Mouse (Mus musculus): ENCODE data around the gene Serpini1. TPM values are rescaled to one million over a fixed set of nuclear protein-coding genes. Genes with fewer than 3 reads are reported as not detected.

Serpini1 gene
- polyA plus RNA-seq, 1 experiment from 2014 or later, result 1.4 TPM

DNA sequence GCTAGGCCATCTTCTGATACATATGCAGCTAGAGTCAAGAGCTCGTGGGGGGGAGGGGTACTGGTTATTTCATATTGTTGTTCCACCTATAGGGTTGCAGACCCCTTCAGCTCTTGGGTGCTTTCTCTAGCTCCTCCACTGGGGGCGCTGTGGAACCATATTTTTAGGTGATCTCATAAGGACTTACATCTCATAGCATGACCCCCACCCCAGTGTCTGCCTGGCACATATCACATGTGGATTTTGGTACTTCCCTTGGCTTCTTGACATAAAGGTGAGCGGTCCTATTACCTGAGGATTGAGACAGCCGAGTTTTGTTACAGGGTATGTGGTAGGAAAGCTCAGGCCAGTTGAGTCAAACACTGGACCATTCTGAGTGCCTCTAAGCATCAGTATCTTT is 22.0 kb downstream of the Serpini1 start:
- Histone ChIP-seq H3K4me2 (ENCODE audit: low read length) (no peak overlapping the region), H3K36me3 (ENCODE audit: control insufficient read depth, insufficient read depth, low read length) (no peaks in the 10 kb centered on the region), H3K4me1 (ENCODE audit: control insufficient read depth in 2 of 2, insufficient read depth in 2 of 2, low read length in 2 of 2) (no peaks in the 10 kb centered on the region), H3K4me3 (ENCODE audit: control insufficient read depth in 1 of 2, insufficient read depth in 1 of 2, low read depth in 1 of 2, low read length in 2 of 2) (no peak overlapping the region), H3K27me3 (ENCODE audit: control insufficient read depth, insufficient read depth, low read length) (no peaks in the 10 kb centered on the region), H3K9me3 (ENCODE audit: control insufficient read depth, low read length) (no peaks in the 10 kb centered on the region), H3K9ac (ENCODE audit: low read length) (no peak overlapping the region), H3K27ac (replicated peaks in 1 of 2; ENCODE audit: control insufficient read depth in 1 of 2, insufficient read depth in 1 of 2, low read depth in 2 of 2, low read length in 2 of 2) (no peak overlapping the region)
- ATAC-seq (ENCODE audit: insufficient number of reproducible peaks, insufficient read depth, low FRiP score, low read depth), result no peak
- 42% methylated on average over 4 of the region's 4 CpGs for WGBS

DNA sequence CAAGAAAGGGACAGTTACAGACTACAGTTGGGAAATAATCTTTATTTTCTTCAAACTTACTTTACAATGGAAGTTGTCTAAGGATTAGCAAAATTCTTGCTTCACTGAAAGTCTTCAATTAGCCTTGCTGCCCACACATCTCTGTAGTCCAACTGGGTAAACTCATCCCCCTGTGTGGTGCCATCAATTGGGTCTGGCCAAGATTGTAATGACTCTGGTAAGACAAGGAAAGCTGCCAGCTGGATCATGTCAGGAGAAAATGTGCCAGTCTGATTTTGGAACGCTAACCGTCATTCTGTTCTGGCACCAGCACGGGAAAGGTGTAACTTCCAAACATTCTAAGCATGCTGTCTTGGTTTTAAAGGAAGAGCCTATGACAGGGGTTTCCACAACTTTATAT is 25.9 kb downstream of the Serpini1 start:
- no peak overlapping the region for H3K9ac ChIP-seq (ENCODE audit: low read length)
- no peak overlapping the region for H3K27ac ChIP-seq (replicated peaks in 1 of 2; ENCODE audit: control insufficient read depth in 1 of 2, insufficient read depth in 1 of 2, low read depth in 2 of 2, low read length in 2 of 2)
- no peak overlapping the region for H3K4me2 ChIP-seq (ENCODE audit: low read length)
- WGBS, result 95% methylated on average over 3 of the region's 3 CpGs
- no peaks in the 10 kb centered on the region for H3K27me3 ChIP-seq (ENCODE audit: control insufficient read depth, insufficient read depth, low read length)
- no peaks in the 10 kb centered on the region for H3K36me3 ChIP-seq (ENCODE audit: control insufficient read depth, insufficient read depth, low read length)
- H3K4me3 ChIP-seq (ENCODE audit: control insufficient read depth in 1 of 2, insufficient read depth in 1 of 2, low read depth in 1 of 2, low read length in 2 of 2), result no peak overlapping the region
- ATAC-seq (ENCODE audit: insufficient number of reproducible peaks, insufficient read depth, low FRiP score, low read depth), result no peak
- H3K4me1 ChIP-seq (ENCODE audit: control insufficient read depth in 2 of 2, insufficient read depth in 2 of 2, low read length in 2 of 2), result no peaks in the 10 kb centered on the region
- no peaks in the 10 kb centered on the region for H3K9me3 ChIP-seq (ENCODE audit: control insufficient read depth, low read length)

DNA sequence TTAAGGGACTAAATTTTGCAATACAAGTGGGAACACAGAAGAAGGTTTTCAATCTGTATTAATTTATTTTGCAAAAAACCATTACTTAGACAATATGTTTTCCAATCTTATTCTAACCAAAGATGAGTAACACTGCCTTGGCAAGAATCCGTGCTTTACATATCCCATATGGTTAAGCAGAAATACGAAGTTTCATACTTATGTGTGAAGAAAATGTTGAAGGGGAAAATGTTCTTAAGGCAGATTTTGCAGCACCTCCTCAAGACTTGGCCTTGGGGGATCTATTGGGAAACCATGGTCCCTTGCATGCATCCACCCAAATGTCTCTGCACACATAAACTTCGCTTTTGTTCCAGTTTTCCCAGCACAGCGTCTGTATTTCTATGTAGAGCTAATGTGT is 27.6 kb downstream of the Serpini1 start:
- H3K27me3 ChIP-seq (ENCODE audit: control insufficient read depth, insufficient read depth, low read length), result no peaks in the 10 kb centered on the region
- no peak overlapping the region for H3K9ac ChIP-seq (ENCODE audit: low read length)
- ATAC-seq (ENCODE audit: insufficient number of reproducible peaks, insufficient read depth, low FRiP score, low read depth), result no peak
- H3K4me3 ChIP-seq (ENCODE audit: control insufficient read depth in 1 of 2, insufficient read depth in 1 of 2, low read depth in 1 of 2, low read length in 2 of 2), result no peak overlapping the region
- 80% methylated on average over 4 of the region's 4 CpGs for WGBS
- H3K4me2 ChIP-seq (ENCODE audit: low read length), result no peak overlapping the region
- H3K27ac ChIP-seq (replicated peaks in 1 of 2; ENCODE audit: control insufficient read depth in 1 of 2, insufficient read depth in 1 of 2, low read depth in 2 of 2, low read length in 2 of 2), result no peak overlapping the region
- H3K9me3 ChIP-seq (ENCODE audit: control insufficient read depth, low read length), result no peaks in the 10 kb centered on the region
- H3K36me3 ChIP-seq (ENCODE audit: control insufficient read depth, insufficient read depth, low read length), result no peaks in the 10 kb centered on the region
- H3K4me1 ChIP-seq (ENCODE audit: control insufficient read depth in 2 of 2, insufficient read depth in 2 of 2, low read length in 2 of 2), result no peaks in the 10 kb centered on the region

DNA sequence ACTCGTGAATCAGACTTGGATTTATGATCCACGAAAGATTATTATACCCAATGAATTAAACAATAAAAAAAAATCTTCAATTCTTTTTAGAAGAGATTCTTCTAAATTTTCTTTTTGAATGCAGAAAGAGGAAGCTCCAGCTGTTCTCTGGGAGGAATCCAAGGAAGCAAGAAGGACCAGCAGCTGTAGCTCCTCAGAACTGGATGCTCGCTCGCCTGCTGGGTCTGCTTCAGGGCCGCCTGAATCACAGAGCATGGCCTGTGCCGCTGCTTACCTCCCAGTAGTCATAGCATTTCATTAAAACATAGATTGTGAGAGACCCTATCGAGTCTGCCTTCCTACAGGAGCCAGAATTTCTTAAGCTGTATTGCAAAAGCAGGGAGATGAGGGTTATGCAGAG is 53.7 kb downstream of the Serpini1 start:
- WGBS, result 65% methylated on average over 7 of the region's 7 CpGs
- H3K36me3 ChIP-seq (ENCODE audit: control insufficient read depth, insufficient read depth, low read length), result no peaks in the 10 kb centered on the region
- ATAC-seq (ENCODE audit: insufficient number of reproducible peaks, insufficient read depth, low FRiP score, low read depth), result no peak

DNA sequence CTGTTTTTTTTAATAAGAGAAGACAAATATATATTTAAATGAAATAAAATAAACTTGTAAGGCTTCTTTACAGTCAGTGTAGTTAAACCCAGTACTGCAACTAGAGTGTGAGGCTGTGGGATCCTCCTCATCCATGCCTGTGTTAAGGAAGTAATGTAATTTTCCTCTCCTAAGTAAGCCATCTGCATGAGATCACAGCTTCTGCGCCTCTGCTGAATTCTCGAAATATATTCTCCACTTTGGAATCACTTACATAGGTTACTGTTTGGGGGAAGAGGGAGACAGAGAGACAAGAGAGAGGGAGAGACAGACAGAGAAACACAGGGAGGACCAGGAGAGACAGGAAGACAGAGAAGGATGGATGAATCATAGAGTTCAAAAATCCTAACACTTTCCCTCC is 67.3 kb downstream of the Serpini1 start:
- Histone ChIP-seq H3K4me1 (ENCODE audit: control insufficient read depth in 2 of 2, insufficient read depth in 2 of 2, low read length in 2 of 2) (no peaks in the 10 kb centered on the region), H3K9ac (ENCODE audit: low read length) (no peak overlapping the region), H3K27ac (replicated peaks in 1 of 2; ENCODE audit: control insufficient read depth in 1 of 2, insufficient read depth in 1 of 2, low read depth in 2 of 2, low read length in 2 of 2) (no peak overlapping the region), H3K9me3 (ENCODE audit: control insufficient read depth, low read length) (no peaks in the 10 kb centered on the region), H3K27me3 (ENCODE audit: control insufficient read depth, insufficient read depth, low read length) (no peaks in the 10 kb centered on the region), H3K4me2 (ENCODE audit: low read length) (no peak overlapping the region), H3K36me3 (ENCODE audit: control insufficient read depth, insufficient read depth, low read length) (no peaks in the 10 kb centered on the region), H3K4me3 (ENCODE audit: control insufficient read depth in 1 of 2, insufficient read depth in 1 of 2, low read depth in 1 of 2, low read length in 2 of 2) (no peak overlapping the region)
- no peak for ATAC-seq (ENCODE audit: insufficient number of reproducible peaks, insufficient read depth, low FRiP score, low read depth)
- 76% methylated on average over 2 of the region's 2 CpGs for WGBS

More for the DNA sequence above, 53.7 kb downstream of the Serpini1 start:
- Histone ChIP-seq H3K27me3 (ENCODE audit: control insufficient read depth, insufficient read depth, low read length) (no peaks in the 10 kb centered on the region), H3K27ac (replicated peaks in 1 of 2; ENCODE audit: control insufficient read depth in 1 of 2, insufficient read depth in 1 of 2, low read depth in 2 of 2, low read length in 2 of 2) (no peak overlapping the region), H3K9ac (ENCODE audit: low read length) (no peak overlapping the region), H3K9me3 (ENCODE audit: control insufficient read depth, low read length) (no peaks in the 10 kb centered on the region), H3K4me1 (ENCODE audit: control insufficient read depth in 2 of 2, insufficient read depth in 2 of 2, low read length in 2 of 2) (peaks cover 0 to 4% of the 10 kb centered on the region in 2 experiments; a peak in 1 of 4 replicates), H3K4me3 (ENCODE audit: control insufficient read depth in 1 of 2, insufficient read depth in 1 of 2, low read depth in 1 of 2, low read length in 2 of 2) (no peak overlapping the region), H3K4me2 (ENCODE audit: low read length) (no peak overlapping the region)

DNA sequence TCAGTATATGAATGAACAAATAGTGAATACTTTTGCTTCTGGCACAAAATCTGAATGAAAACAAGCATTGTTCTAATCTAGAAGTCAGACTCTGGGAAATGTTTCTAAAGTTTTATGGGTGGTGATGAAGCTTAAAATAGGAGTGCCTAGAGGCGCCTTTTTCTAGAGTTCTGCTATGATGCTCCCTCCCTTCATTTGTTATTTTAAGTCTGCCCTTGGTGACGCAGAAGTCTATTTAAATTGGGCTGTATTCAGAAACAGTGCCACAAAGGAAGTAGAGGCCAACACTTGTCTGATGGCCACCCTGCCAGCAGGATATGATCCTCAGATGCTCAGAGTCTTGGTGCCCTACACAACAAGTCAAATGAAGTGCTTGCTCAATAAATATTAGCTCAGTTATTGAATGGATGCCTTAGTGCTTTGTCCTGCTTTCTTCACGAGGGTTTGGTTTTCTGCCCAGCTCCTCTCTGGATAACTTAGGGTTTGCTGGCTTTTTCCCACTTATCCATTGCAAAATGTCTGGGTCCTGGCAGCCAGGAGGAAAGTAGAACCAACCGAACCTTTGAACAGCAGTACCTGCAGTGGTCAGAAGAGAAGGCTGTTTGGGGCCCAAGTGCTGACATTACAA is 73.8 kb downstream of the Serpini1 start:
- Histone ChIP-seq H3K9me3 (ENCODE audit: control insufficient read depth, low read length) (no peaks in the 10 kb centered on the region), H3K9ac (ENCODE audit: low read length) (no peak overlapping the region), H3K4me1 (ENCODE audit: control insufficient read depth in 2 of 2, insufficient read depth in 2 of 2, low read length in 2 of 2) (no peaks in the 10 kb centered on the region), H3K4me3 (ENCODE audit: control insufficient read depth in 1 of 2, insufficient read depth in 1 of 2, low read depth in 1 of 2, low read length in 2 of 2) (no peak overlapping the region), H3K27ac (replicated peaks in 1 of 2; ENCODE audit: control insufficient read depth in 1 of 2, insufficient read depth in 1 of 2, low read depth in 2 of 2, low read length in 2 of 2) (no peak overlapping the region), H3K36me3 (ENCODE audit: control insufficient read depth, insufficient read depth, low read length) (no peaks in the 10 kb centered on the region), H3K27me3 (ENCODE audit: control insufficient read depth, insufficient read depth, low read length) (no peaks in the 10 kb centered on the region), H3K4me2 (ENCODE audit: low read length) (no peak overlapping the region)
- 63% methylated on average over 4 of the region's 4 CpGs for WGBS
- ATAC-seq (ENCODE audit: insufficient number of reproducible peaks, insufficient read depth, low FRiP score, low read depth), result no peak

DNA sequence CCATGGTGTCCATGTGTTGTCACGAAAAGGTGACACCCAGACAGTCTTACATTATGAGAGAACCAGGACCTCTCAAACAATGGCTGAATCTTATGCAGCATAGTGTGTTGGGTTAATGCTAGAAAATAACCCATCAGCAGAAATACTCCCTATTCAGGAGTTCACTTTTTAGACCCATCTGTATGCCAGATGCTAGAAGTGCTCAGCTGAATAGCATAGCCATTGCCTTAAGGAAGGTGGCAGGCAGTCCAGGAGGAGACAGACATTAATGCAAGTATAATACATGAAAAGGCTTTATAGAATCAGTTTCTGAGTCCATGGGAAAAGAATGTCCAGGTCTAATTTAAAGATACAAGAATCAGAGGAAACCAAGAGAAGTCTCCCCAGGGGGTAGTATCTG is 75.9 kb downstream of the Serpini1 start:
- Histone ChIP-seq H3K4me1 (ENCODE audit: control insufficient read depth in 2 of 2, insufficient read depth in 2 of 2, low read length in 2 of 2) (no peaks in the 10 kb centered on the region), H3K4me3 (ENCODE audit: control insufficient read depth in 1 of 2, insufficient read depth in 1 of 2, low read depth in 1 of 2, low read length in 2 of 2) (no peak overlapping the region), H3K27ac (replicated peaks in 1 of 2; ENCODE audit: control insufficient read depth in 1 of 2, insufficient read depth in 1 of 2, low read depth in 2 of 2, low read length in 2 of 2) (no peak overlapping the region), H3K9ac (ENCODE audit: low read length) (no peak overlapping the region), H3K9me3 (ENCODE audit: control insufficient read depth, low read length) (no peaks in the 10 kb centered on the region), H3K4me2 (ENCODE audit: low read length) (no peak overlapping the region), H3K27me3 (ENCODE audit: control insufficient read depth, insufficient read depth, low read length) (no peaks in the 10 kb centered on the region), H3K36me3 (ENCODE audit: control insufficient read depth, insufficient read depth, low read length) (no peaks in the 10 kb centered on the region)
- ATAC-seq (ENCODE audit: insufficient number of reproducible peaks, insufficient read depth, low FRiP score, low read depth), result no peak
- 85% methylated on average over 1 of the region's 1 CpGs for WGBS

DNA sequence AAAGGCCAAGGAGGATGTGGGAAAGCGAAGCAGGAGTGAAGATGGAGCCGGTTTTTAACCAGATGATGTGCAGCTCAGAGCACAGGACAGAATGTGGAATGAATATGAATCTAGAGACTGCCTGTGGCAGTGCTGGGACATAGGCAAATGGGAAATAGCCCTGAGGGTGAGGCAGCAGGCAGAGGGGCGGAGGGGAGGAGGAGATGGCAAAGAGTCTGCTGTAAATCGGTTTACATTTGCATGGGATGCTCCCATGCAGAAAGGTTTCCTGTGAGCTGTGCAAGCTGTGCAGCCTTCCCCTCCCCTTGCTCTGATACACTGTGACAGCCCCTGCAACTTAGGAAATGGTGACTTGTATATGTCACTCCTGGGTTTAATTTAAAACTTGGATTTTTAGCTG is 76.3 kb downstream of the Serpini1 start:
- no peak overlapping the region for H3K4me3 ChIP-seq (ENCODE audit: control insufficient read depth in 1 of 2, insufficient read depth in 1 of 2, low read depth in 1 of 2, low read length in 2 of 2)
- ATAC-seq (ENCODE audit: insufficient number of reproducible peaks, insufficient read depth, low FRiP score, low read depth), result no peak
- no peaks in the 10 kb centered on the region for H3K36me3 ChIP-seq (ENCODE audit: control insufficient read depth, insufficient read depth, low read length)
- H3K4me1 ChIP-seq (ENCODE audit: control insufficient read depth in 2 of 2, insufficient read depth in 2 of 2, low read length in 2 of 2), result no peaks in the 10 kb centered on the region
- WGBS, result 67% methylated on average over 4 of the region's 4 CpGs
- no peak overlapping the region for H3K4me2 ChIP-seq (ENCODE audit: low read length)
- H3K27me3 ChIP-seq (ENCODE audit: control insufficient read depth, insufficient read depth, low read length), result no peaks in the 10 kb centered on the region
- H3K27ac ChIP-seq (replicated peaks in 1 of 2; ENCODE audit: control insufficient read depth in 1 of 2, insufficient read depth in 1 of 2, low read depth in 2 of 2, low read length in 2 of 2), result no peak overlapping the region
- H3K9ac ChIP-seq (ENCODE audit: low read length), result no peak overlapping the region
- H3K9me3 ChIP-seq (ENCODE audit: control insufficient read depth, low read length), result no peaks in the 10 kb centered on the region

Data from heart, embryonic 14.5 days (tissue).